Mouse (Mus musculus): ENCODE data around the gene H2-Eb1.

H2-Eb1 gene

DNA sequence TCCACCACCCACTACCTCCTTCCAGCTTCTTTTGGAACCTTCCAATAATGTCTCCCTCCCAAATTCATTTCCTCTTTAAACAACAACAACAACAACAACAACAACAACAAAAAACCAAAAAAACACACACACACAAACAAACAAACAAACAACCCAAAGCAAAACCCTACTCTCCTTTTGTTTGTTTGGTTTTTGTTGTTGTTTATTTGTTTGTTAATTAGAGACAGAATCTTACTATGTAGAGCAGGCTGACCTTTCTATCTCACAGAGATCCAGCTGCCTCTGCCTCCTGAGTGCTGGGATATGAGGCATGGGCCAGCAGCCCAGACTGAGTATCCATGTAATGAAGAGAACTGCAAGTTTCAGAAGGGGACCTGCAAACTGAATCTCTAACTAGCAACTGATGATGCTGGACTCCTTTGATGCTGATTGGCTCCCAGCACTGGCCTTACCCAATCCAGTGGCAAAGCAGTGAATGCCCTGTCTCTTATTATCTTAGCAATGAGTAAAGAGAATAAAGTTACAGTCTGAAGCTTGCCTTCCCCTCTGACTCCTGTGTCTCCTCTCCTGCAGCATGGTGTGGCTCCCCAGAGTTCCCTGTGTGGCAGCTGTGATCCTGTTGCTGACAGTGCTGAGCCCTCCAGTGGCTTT lies at the start of gene H2-Eb1:
Gene H2-Eb1 (plus strand): TSS at position 488 of the 651 bp plus-strand sequence.
- DNase-seq (ENCODE audit: low spot score), result peak; percentile 95

- DNase-seq (ENCODE audit: low spot score), result no peak
These were observed 49.2 kb upstream of the H2-Eb1 start for GRCm38 (mm10) chr17:34256501-34256900.

DNA sequence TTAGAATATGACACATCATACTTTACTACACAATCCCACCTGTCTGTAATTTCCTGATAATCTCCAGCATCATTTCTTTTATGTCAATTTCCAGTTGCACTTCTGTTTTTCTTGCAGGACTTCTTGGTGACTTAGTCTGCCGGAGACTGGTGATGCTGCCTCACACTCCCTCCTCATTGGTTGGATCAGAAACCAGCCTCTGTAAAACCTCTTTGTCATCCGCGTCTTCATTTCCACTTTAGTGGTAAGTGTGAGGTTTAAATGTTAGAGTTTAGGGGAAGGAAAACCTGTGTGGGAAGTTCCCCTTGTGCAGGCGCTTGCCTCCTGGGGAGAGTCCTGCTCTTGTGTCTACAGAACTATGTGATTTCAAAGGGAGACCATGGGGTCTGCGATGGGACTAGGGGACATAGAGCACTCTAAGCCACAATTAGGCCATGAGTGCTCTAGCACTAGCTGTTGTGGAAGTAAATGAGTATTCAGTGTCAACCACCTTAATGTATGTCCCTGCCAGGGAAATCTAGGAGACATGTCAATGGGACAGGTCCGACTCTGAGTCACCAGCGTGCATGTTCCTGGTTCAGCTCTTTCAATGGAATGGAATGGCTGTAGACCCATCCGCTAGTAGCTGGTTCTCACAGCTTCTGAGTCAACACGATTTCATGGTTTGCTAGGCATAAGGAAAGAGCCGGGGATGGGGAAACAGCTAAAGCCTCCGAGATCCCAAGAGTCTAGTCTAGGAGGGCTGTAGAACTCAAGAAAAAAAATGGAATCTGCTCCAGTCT lies 47.9 kb upstream of the H2-Eb1 start, which contains the start of gene H2-Ab1:
Gene H2-Ab1 (plus strand): TSS at position 96 of the 782 bp plus-strand sequence.
- DNase-seq (ENCODE audit: low spot score), result peak; percentile 88

DNA sequence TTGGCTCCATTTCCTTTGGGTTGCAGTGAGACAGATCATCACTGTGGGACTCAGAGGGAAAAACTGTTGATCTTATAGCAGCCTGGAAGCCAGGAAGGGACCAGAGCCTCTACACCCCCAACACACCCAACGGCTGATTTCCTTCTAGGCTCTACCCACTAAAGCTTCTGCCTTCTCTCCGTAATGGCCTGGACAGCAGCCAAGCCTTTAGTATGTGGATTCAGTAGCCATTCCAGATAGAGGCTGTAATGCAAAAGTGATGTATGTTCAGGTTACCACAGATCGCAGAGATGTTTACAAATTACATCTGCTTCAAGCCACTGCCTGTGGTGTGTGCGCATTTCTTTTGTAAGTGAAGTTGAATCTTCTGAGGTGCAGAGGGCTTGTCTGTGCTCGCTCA lies 45.1 kb upstream of the H2-Eb1 start:
- no peak for DNase-seq (ENCODE audit: low spot score)

DNA sequence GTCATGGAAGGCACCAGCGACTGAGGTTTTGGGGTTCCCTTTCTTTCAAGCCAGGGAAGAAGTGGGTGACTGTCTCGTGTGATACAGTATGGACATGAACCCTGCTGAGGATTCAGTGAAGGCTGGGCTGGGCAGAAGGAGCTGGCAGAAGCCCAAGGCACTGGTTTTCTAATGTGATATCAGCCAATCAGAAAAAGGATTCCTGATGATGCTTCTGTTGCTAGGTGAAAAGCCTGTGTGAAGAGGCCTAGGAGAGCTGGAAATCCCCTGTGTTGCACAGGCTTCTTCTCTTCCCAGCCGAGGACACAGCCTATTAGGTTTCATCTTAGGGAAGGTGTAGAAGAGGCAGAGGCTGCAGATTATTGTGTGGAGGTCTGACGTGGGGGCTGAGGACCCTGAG lies 44.2 kb upstream of the H2-Eb1 start:
- peak; percentile 92 for DNase-seq (ENCODE audit: low spot score)

DNA sequence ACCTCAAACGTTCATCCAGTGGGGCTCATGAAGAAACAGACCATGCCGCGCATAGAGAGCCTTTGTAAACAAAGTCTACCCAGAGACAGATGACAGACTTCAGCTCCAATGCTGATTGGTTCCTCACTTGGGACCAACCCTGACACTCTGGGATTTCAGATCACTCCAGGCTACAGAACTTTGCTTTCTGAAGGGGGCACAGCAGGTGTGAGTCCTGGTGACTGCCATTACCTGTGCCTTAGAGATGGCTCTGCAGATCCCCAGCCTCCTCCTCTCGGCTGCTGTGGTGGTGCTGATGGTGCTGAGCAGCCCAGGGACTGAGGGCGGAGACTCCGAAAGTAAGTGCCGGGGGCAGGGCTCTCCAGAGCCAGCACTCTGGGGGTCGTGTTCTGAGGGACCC lies 42.6 kb upstream of the H2-Eb1 start:
- peak; percentile 87 for DNase-seq (ENCODE audit: low spot score)

GRCm38 (mm10) chr17:34263811-34264371 lies 41.8 kb upstream of the H2-Eb1 start:
- peak; percentile 44 for DNase-seq (ENCODE audit: low spot score)

DNA sequence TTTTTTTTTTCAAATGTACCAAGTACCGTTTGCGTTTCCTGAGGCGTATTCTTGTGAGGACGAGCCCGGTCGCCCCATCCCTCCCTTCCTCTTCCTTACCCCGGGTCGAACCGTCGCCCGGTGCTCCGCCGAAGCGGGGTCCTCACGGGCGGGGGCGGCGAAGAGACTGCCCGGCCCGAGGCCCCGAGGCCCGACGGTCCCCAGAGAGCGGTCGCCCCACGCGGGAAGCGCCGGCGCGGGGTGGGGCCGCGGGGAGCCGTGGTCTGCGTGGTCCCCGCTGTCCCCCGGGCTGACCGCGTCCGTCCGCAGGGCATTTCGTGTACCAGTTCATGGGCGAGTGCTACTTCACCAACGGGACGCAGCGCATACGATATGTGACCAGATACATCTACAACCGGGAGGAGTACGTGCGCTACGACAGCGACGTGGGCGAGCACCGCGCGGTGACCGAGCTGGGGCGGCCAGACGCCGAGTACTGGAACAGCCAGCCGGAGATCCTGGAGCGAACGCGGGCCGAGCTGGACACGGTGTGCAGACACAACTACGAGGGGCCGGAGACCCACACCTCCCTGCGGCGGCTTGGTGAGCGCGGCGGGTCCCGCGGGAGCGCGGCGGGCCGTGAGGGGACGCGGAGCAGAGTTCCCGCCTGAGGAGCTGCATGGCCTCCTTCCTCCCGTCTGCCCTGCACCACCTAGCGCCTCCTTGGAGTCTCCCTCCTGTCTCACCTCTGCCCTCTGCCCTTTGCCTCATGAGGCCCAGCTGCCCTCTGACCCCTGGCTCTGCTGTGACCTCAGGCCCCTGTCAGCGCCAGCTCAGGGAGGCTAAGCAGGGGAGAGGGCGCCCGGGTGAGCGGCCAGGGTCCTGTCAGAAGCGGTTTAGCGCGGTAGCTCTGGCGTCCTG lies 41.0 kb upstream of the H2-Eb1 start:
- DNase-seq (ENCODE audit: low spot score), result no peak

- no peak for DNase-seq (ENCODE audit: low spot score)
These were observed 37.4 kb upstream of the H2-Eb1 start for GRCm38 (mm10) chr17:34268262-34268661.

DNA sequence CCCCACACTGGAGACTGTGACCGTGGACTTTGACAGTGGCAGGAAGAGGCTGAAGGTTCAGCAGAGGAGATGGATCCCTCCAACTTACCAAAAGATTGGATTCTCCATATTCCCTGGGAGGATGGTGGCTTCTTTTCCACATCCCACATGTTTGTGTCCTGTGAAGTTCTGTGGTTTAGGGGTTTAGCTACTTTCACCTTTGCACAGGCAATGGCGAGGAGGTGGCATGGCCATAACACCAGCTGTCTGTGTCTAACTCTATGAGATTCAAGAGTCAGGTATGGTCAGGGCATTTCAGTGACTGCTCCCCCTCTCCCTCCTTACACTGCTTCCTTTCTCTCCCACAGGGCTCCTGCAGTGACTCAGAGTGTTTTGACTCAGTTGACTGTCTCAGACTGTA lies 36.9 kb upstream of the H2-Eb1 start:
- DNase-seq (ENCODE audit: low spot score), result no peak

- no peak for DNase-seq (ENCODE audit: low spot score)
These were observed 35.9 kb upstream of the H2-Eb1 start for GRCm38 (mm10) chr17:34269817-34270216.

- DNase-seq (ENCODE audit: low spot score), result no peak
These were observed 35.4 kb upstream of the H2-Eb1 start for GRCm38 (mm10) chr17:34270230-34270629.

DNA sequence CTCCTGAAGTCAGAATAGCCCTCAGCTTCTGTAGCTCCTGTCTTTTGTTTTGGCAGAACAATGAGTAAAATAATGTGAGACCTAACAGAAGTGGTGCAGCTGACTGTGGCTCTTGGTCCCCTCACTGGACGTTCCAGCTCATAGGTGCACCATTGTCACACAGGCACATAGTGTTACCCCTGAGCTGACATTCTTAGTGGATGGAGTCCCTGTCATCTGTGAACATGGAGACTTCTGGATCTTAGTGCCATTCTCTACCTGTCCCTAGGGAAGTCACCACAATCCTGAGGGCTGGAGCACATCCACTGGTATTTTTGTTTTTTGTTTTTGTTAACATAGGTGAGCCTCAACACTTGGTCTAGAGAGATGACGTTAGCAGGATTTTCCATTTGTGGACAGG lies 34.7 kb upstream of the H2-Eb1 start:
- DNase-seq (ENCODE audit: low spot score), result no peak

- no peak for DNase-seq (ENCODE audit: low spot score)
These were observed 33.6 kb upstream of the H2-Eb1 start for GRCm38 (mm10) chr17:34272102-34272501.

DNA sequence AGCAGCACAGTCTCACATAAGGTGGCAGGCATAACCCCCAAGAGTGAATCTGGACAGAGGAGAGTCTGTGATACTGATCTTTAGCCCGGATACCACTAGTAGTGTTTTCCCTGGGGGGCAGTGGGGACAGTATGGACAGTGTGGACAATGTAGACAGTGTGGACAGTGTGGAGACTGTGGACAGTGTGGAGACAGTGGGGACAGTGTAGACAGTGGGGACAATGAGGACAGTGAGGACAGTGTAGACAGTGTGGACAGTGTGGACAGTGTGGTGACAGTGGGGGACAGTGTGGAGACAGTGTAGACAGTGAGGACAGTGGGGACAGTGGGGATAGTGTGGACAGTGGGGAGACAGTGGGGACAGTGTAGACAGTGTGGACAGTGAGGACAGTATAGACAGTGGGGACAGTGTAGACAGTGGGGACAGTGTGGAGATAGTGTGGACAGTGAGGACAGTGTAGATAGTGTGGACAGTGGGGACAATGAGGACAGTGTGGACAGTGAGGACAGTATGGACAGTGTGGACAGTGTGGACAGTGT lies 25.1 kb upstream of the H2-Eb1 start:
- no peak for DNase-seq (ENCODE audit: low spot score)

DNA sequence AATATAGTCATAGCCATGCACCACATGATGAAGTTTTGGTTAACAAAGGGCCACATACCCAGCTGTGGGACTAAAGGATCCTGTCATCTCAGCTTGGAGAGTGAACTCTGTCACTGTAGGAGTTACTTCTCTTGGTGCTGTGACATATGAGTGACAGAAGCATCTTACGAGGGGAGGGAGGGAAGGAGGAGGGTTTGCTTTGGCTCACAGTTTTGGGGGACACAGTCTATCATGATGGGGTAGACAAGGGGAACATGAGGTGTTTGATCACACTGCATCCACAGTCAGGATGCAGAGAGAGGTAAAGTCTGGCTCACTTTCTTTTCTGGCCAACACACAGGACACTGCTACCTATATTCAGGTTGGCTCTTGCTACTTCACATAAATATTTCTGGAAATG lies 23.8 kb upstream of the H2-Eb1 start:
- no peak for DNase-seq (ENCODE audit: low spot score)

- DNase-seq (ENCODE audit: low spot score), result no peak
These were observed 20.3 kb upstream of the H2-Eb1 start for GRCm38 (mm10) chr17:34285371-34285770.

DNA sequence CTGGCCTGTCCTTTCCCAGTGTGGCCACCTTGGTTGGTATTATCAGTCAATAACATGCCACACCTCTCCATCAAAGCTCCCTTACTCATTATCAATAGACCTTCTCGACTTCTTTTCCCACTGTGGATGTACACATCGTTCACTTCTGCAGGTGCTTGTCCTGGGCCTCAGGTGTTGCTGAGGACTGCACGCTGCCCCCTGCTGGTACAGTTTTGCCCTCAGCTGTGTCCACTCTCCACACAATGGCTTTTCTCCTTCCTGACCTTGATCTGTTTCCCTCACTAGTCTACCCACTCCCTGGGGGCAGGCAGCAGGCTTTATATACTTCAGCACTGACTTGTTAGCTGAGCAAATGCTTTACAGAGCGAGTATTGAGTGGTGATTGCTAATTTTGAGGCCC lies 19.8 kb upstream of the H2-Eb1 start:
- DNase-seq (ENCODE audit: low spot score), result peak; percentile 58

- DNase-seq (ENCODE audit: low spot score), result no peak
These were observed 19.2 kb upstream of the H2-Eb1 start for GRCm38 (mm10) chr17:34286501-34286900.

DNA sequence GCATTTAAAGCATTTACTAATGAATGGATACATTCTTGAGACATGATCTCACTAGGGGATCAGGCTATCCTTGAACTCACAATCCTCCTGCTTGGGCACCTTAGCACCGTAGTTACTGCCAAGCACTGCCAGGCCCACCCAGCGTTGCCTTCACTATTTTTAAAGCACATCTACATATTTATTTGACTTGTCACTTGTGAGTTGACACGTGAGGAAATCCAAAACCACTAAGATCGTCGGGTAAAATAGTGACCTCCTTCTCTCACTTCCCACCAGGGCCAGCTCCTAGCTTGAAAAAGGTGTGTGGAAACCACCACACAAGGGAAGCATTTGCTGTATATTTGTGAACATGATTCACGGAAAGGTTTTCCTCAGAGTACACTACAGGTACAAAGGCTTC lies 18.7 kb upstream of the H2-Eb1 start:
- no peak for DNase-seq (ENCODE audit: low spot score)

DNA sequence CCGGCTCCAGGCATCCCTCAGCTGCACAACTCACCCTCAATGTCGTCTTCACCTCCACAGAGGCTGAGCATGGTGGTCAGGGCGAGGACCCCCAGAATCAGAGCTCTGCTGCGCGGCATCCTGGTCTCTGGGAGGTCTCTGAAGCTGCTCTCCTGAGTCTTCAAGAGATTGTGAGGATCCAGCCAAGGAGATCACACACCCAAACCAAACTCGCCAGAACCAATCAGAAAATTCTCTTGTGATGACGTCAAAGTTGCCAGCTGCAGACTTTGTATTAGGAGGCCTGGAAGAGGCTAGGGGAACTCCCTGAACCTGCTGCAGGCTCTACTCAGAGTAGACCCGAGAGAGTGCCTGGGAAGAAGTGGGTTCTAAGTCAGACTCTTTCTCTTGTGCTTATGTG lies 18.0 kb upstream of the H2-Eb1 start, which contains the start of gene H2-Aa:
Gene H2-Aa (minus strand): TSS at position 176 of the 400 bp plus-strand sequence.
- peak; percentile 95 for DNase-seq (ENCODE audit: low spot score)

GRCm38 (mm10) chr17:34288131-34288530 lies 17.5 kb upstream of the H2-Eb1 start:
- DNase-seq (ENCODE audit: low spot score), result no peak

Measured in lung, postnatal 25 days (tissue).